Mouse (Mus musculus) urinary bladder, postnatal 4 days (tissue): Measurements from ENCODE around the gene Schip1.

Experiments
- DNase-seq, 2 experiments: peaks; one replicate each; pipeline ENCODE4 v3.0.0; 2021 to 2022; ENCODE audit warnings: low spot score in 2 of 2

The Schip1 gene

DNA sequence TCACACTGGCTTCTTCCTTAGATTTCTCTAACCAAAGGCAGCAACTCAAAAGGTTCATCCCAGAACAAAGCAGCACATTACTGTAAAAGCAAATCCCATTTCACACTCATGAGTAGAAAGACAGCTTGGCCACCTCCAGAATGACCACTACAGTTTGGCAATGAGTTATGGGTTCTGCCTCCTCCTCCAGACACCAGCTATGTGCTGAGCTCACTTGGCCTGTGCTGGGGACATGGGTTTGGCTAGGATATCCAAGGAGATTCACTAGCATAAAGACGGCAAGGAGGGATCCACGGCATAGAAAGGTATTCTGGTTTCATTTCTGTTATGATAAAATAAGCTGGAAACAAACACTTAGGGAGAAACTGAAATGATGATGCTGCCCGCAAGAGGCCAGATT lies 323.4 kb downstream of the Schip1 start:
- DNase-seq, result peak in 1 of 2 experiments; percentile 54

- DNase-seq, result no peak
These were observed 329.0 kb downstream of the Schip1 start for GRCm38 (mm10) chr3:68393578-68393977.

GRCm38 (mm10) chr3:68398691-68399090 lies 334.1 kb downstream of the Schip1 start:
- no peak for DNase-seq

DNA sequence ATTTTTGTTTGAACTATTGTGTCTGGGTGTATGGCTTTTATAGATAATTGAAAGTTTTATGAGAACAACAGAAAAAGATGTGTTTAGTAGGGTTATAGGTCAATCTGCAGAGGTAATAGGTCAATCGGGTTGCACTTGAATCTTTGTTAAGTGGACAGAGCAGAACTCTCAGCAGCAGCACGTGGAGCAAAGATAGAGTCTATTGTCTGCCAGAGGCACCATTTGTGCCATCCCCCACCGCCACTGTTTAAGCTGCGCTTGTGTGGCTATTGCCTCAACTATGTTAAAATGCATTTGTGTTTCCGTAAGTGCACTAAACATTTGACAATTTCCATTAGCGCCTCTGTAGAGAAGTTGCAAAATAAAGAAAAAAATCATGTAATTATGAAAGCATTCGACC lies 335.5 kb downstream of the Schip1 start:
- no peak for DNase-seq

DNA sequence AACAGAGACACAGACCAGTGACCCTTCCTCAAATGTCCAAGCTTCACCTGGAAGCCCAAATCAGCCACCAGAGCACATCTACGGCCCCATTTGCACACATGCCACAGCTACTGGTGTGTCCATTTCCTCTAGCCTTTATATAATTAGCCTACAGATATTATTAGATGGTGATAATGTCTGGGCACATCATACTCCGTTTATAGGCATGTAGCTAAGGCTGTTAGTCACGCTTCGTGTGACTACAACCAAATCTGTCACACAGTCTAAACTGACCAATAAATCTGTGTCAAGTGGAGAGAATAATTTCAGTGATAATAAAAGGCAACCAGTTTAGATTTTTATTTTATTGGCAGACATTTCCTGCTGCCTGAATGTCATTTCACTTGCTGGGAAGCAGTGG lies 338.7 kb downstream of the Schip1 start:
- no peak for DNase-seq

DNA sequence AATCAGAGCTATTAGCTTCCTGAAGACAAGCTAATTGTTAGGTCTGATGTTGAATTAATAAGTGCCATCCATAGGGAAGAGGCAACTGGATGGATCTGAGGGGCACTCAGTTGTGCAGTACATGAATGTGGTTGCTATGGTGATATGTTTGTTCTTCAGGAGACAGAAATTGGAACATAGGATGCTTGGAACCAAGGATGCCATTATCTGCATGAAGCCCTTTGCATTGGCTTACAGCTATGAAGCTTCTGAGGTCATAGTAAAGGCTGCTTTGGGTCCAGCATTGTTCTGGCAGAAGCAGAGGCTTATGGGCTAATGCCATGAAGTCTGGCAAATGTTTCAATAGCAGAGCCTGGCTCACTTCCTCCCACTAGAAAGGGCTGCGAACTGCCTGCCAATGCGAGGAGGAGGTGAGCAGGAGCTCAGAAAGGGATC lies 339.2 kb downstream of the Schip1 start:
- DNase-seq, result no peak

DNA sequence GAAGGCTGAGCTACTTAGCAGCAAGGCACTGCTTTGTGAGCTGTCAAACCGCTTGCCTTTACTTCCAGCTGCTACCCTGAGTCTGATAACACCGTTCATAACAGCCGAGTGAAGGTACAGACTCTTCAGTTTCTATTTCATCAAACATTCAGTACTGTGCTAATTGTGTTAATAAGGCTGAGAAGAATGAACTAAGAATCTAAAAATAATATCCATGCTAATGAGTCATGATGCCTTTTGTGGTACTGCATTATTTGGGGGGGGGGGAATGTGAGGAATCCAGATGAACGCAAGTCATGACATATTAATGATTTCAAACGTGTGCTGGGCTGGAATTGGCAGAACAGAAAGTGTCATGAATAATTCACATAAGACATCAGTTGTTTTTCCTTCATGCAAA lies 341.1 kb downstream of the Schip1 start:
- DNase-seq, result no peak

- no peak for DNase-seq
These were observed 347.7 kb downstream of the Schip1 start for GRCm38 (mm10) chr3:68412262-68412661.

- no peak for DNase-seq
These were observed 355.2 kb downstream of the Schip1 start for GRCm38 (mm10) chr3:68419792-68420191.

- DNase-seq, result no peak
These were observed 356.3 kb downstream of the Schip1 start for GRCm38 (mm10) chr3:68420927-68421326.

DNA sequence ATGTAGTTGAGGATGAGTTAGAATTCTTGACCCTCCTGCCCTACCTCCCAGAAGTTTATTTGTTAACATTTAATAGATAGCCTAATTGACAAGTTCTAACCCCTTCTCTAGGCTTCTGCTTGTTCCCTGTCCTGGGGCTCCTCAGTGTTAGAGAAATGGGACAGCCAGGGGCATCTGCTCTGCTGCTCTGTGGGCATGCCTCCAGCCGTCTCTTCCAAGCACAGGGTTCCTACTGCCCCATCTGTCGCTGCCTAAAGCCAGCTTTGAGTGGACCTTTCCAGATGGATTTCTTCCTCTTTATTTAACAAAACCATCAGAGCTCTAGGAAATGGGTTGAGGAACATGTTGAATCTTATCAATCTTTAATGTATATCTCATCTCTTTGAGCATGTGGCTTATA lies 357.2 kb downstream of the Schip1 start:
- no peak for DNase-seq

- no peak for DNase-seq
These were observed 363.5 kb downstream of the Schip1 start for GRCm38 (mm10) chr3:68428081-68428480.

DNA sequence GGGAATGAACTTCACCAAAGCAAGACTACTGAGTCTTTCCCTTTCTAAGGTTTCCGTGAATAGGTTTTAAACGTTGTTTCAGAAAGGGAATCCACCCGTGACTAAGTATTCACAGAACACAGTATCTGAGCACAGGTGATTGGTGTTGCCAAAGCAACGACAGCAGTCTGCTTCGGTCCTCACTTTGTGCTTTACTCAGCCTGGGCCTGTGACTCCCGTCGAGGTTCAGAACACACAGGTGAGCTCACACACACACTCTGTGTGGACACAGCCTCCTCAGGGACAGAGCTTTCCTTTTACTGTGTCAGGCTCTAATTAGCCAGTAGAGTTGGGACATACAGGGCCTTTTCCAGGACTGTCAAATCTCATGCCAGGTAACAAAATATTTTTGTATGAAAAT lies 369.8 kb downstream of the Schip1 start:
- no peak for DNase-seq

DNA sequence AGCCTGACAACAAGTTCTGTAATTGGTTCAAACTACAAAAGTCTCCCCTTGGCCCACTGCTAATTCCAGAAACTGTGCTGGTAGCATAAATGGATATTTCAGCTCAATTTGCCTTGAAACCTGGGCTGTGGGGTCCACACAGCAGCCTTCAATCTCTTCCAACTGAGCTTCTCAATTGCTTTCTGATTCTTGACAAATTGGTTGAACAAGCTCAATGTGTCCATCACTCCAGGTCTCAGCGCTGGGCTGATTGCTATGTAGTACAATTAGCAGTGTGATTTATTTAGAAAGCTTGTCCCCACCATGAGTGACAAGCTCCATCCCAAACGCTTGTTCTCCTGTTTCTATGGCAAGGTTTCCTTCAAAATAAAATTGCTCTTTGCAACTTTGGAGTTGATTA lies 370.3 kb downstream of the Schip1 start:
- DNase-seq, result no peak

GRCm38 (mm10) chr3:68448480-68448879 lies 383.9 kb downstream of the Schip1 start:
- DNase-seq, result no peak

DNA sequence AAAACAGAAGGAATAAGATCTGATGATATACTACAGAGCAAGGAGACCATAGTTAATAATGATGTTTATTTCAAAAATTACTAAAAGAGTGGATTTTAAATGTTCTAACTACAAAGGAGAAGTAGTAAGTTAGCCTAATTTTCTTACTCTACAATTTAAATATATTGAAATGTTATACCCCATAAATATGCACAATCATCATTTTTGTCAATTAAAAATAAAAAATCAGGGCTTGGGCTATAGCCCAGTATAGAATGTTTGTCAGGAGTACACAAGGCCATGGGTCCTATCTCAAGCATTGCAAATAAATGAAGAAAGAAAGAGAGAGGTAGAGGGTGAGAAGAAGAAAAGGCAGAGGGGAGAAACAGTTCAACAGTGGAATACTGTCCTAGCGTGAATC lies 387.0 kb downstream of the Schip1 start:
- DNase-seq, result no peak

DNA sequence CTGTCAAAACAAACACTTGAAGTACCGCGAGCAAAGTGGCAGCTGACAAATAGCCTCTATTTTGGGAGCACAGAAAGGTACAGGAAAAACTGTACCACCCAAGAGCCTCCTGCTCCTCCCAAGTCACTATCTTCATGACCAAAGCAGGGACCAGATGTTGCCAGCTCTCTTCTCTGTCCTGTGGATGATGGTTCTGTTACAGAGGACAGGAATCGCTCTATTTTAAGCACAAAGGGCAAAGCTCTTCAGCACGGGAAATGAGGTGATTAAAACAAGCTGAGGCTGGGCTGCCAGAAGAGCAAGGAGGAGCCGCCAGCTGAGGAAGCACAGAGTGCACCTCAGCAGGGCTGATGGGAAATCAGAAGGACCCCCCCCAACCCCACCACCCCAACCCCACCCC lies 388.7 kb downstream of the Schip1 start:
- DNase-seq, result no peak

DNA sequence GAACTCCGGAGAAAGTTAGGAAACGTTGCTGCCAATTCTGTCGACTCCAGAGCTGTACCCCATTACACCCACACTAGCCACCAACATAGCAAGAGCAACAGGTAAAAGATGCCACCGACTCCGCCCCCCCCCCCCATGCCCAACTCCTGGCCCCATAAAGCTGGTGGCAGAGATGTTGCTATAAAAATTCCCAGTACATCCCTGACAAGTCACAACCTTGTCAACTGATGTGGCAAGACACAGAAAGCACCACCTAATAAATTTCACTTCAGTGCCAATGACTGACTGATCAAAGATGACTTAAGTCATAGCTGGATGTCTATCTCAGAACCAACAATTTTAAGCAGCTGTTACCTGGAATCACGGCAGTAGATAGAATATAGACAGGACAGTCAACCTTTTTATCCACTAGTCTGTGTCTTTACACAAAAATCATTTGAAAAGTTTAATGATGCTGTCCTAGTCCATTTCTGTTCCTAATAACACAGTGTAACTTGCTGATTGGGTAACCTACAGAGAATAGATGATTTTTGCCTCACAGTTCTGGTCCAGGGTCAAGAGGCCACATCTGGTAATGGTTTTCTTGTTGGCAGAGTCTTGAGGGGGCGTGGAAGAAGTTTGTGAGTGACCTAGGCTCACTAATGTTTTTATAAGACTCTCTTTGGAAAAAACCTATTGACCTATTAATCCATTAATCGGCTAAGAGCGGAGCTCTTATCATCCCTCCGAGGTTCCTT lies 389.3 kb downstream of the Schip1 start:
- DNase-seq, result no peak

GRCm38 (mm10) chr3:68466643-68467042 lies 402.0 kb downstream of the Schip1 start:
- DNase-seq, result no peak

DNA sequence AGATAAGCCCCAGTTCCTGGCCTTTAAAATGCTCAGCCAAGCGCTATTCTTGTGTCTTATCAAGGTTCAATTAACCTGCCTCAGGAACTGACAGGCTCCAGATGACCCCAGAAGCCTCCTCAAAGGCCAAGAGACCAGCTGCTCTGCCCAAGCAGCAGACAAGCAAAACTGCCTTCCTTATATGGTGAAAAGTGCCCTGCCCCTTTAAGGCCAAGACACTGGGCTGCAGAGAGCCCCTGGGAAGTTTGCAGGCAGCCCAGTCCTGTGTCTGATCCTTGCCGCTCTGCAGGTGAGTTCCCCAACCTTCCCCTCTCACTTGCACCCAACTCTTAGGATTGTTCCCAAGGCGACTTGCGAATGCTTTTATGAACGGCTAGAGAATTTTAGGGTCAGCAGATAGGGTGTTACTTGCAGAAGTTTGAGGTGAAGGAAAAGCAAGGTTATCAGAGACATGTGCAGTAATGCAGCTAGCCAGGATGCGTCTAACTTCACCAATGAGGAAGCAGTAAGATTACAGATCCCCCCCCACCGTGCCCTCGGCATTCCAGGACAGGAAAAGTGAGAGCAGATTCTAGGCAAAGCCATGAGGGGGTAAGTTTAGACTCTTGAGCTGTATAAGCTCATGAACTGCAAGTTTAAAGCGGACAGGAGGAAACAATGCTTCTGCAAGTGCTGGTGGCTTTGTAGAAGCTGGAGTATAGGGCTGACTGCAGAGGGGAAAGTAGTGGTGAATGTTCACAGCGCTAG lies 403.5 kb downstream of the Schip1 start:
- no peak for DNase-seq

GRCm38 (mm10) chr3:68469643-68470042 lies 405.0 kb downstream of the Schip1 start:
- DNase-seq, result peak in 1 of 2 experiments; percentile 33

DNA sequence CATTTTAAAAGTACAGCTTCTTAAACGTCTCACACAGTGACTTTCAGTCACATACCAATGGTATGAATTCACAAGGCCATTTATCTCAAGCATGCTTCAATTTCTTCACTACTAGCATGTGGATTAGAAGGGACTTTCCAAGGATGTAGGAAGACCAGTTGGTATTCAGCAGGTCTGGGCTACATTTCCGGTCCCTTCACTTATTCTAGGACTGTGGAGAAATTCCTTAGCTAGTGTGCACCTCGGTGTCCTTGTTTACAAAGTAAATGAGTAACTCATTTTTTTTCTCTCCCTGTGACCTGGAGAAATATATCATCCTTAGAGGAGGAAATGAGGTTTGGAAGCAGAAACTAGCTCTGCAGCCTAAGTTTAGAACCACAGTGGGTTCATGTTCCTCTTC lies 405.5 kb downstream of the Schip1 start:
- DNase-seq, result peak in 1 of 2 experiments; percentile 0

- no peak for DNase-seq
These were observed 406.0 kb downstream of the Schip1 start for GRCm38 (mm10) chr3:68470622-68471021.
